Mouse (Mus musculus): ENCODE data around the gene Clec4n. TPM values are rescaled to one million over a fixed set of nuclear protein-coding genes. Genes with fewer than 3 reads are reported as not detected.
"Not testable (repeated sequence)": the region's sequence is repeated elsewhere in the genome, so short reads cannot be mapped to it uniquely, and the experiment has no call there.

Clec4n gene
- polyA plus RNA-seq, 1 experiment, result 14.2 TPM

DNA sequence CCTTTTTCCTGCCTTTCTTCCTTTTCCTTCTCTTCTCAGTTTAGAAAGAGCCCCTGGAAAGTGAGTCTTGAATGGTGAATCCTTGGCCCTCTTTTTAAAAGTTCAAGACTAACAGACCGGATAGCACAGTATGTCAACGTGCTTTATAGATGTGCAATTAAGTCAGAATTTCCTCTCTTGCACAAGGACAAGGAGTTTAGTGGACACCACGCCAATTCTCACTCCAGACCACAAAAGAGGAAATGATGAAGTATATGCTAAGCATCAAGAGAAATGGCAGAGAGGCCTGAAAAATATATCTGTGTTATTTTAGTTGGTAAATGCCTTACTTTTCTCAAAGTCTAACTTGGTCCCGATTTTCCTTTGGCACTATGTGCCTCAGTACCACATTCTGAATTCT, 60.1 kb downstream of the Clec4n start, which contains the start of gene Clec4e:
Gene Clec4e, minus strand, starts transcription at position 118 of the 400 bp plus-strand sequence.
- Histone ChIP-seq H3K27me3 (ENCODE audit: control insufficient read depth, insufficient read depth, low read length) (no peaks in the 10 kb centered on the region), H3K4me3 (ENCODE audit: control insufficient read depth, insufficient read depth, low read length) (no peak within 1 kb of the TSS), H3K27ac (ENCODE audit: control insufficient read depth, insufficient read depth, low read length) (no peak within 1 kb of the TSS), H3K4me1 (replicated peaks; ENCODE audit: control insufficient read depth, insufficient read depth, low read length) (no peaks in the 10 kb centered on the region), H3K36me3 (ENCODE audit: control insufficient read depth, insufficient read depth, low read length) (no peaks in the 10 kb centered on the region)
- no peak for TF ChIP-seq POLR2A (IDR thresholded peaks at IDR 0.05; ENCODE audit: control insufficient read depth, extremely low read depth, insufficient read depth, low read length, poor library complexity)
- no peak for TF ChIP-seq CTCF (IDR thresholded peaks at IDR 0.05; ENCODE audit: borderline replicate concordance, control insufficient read depth, extremely low read depth, insufficient read depth, low read length, poor library complexity)
- no peak for DNase-seq
- 46% methylated on average over 4 of the region's 4 CpGs for whole genome bisulfite sequencing

DNA sequence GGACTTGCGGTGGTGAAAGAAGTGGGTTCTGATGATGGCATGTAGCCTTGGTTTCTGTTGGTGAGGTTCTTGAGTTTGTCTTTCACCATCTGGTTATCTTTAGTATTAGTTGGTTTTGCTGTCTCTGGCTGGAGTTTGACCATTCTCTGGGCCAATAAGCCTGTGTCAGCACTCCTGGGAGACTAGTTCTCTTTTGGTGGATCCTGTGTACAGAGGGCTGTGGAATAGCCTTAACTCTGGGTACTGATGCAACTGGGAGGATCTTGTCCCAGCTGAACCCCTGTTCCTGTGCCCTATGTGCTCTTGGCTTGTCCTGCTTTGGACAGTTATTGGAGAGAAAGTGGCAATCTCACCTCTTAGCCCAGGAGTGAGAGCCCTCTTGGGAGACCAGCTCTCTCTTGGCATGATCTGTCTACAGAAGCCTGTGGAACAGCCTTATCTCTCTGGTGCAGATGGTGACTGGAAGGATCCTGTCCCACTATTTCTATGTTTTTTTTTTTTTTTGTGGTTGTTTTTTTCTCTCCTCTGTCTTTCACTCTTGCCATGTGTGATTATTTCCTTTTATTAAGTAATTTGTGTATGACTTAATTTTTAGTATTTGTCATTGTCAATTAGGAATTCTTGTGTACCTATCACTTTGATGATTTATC, 63.2 kb downstream of the Clec4n start:
- Histone ChIP-seq H3K4me1 (replicated peaks; ENCODE audit: control insufficient read depth, insufficient read depth, low read length) (no peaks in the 10 kb centered on the region), H3K36me3 (ENCODE audit: control insufficient read depth, insufficient read depth, low read length) (no peaks in the 10 kb centered on the region), H3K27ac (ENCODE audit: control insufficient read depth, insufficient read depth, low read length) (no peak overlapping the region), H3K27me3 (ENCODE audit: control insufficient read depth, insufficient read depth, low read length) (no peaks in the 10 kb centered on the region), H3K4me3 (ENCODE audit: control insufficient read depth, insufficient read depth, low read length) (no peak overlapping the region)
- TF ChIP-seq CTCF (IDR thresholded peaks at IDR 0.05; ENCODE audit: borderline replicate concordance, control insufficient read depth, extremely low read depth, insufficient read depth, low read length, poor library complexity) (no peak), POLR2A (IDR thresholded peaks at IDR 0.05; ENCODE audit: control insufficient read depth, extremely low read depth, insufficient read depth, low read length, poor library complexity) (no peak)
- 98% methylated on average over 1 of the region's 1 CpGs for WGBS
- no peak for DNase-seq

- not testable (repeated sequence) for DNase-seq; H3K4me3 ChIP-seq (ENCODE audit: control insufficient read depth, insufficient read depth, low read length); H3K36me3 ChIP-seq (ENCODE audit: control insufficient read depth, insufficient read depth, low read length); H3K27me3 ChIP-seq (ENCODE audit: control insufficient read depth, insufficient read depth, low read length); H3K4me1 ChIP-seq (replicated peaks; ENCODE audit: control insufficient read depth, insufficient read depth, low read length); H3K27ac ChIP-seq (ENCODE audit: control insufficient read depth, insufficient read depth, low read length)
- WGBS, result 92% methylated on average over 11 of the region's 11 CpGs
Measured at GRCm38 (mm10) chr6:123293509-123293908, 63.9 kb downstream of the Clec4n start.

Other genes starting within 250 kb of the Clec4n start
- gene Clec4a4, start 239.5 kb upstream of the Clec4n start, polyA plus RNA-seq (2012; rRNA removed), result not detected in 2 replicates
- 0.41 and 0.69 TPM in 2 replicates for gene Clec4b1, start 179.9 kb upstream of the Clec4n start, polyA plus RNA-seq (2012; rRNA removed)
- gene Clec4a2, start 123.4 kb upstream of the Clec4n start, polyA plus RNA-seq (2012; rRNA removed), result 0.91 and 1.4 TPM in 2 replicates
- 0.13 TPM in 1 of 2 replicates, not detected in the other for gene Clec4b2, start 57.0 kb upstream of the Clec4n start, polyA plus RNA-seq (2012; rRNA removed)
- 0.23 TPM in 1 of 2 replicates, not detected in the other for gene Clec4d, start 32.3 kb downstream of the Clec4n start, polyA plus RNA-seq (2012; rRNA removed)
- gene Clec4e, start 60.0 kb downstream of the Clec4n start, polyA plus RNA-seq (2012; rRNA removed), result 0.06 and 0.08 TPM in 2 replicates
- not detected in 2 replicates for gene Vmn2r19, start 78.5 kb downstream of the Clec4n start, polyA plus RNA-seq (2012; rRNA removed)
- not detected in 2 replicates for gene Vmn2r20, start 188.3 kb downstream of the Clec4n start, polyA plus RNA-seq (2012; rRNA removed)

All from thymus, adult 2 months (tissue).